Mouse (Mus musculus): ENCODE measurements around the gene Rbfox1. TPM values are rescaled to one million over a fixed set of nuclear protein-coding genes. Genes with fewer than 3 reads are reported as not detected.

Gene Rbfox1
- polyA plus RNA-seq, 1 experiment from 2014 or later: 1.6 TPM

GRCm38 (mm10) chr16:6331400-6331939 is 446.3 kb downstream of the Rbfox1 start:
- H3K4me2 ChIP-seq (ENCODE audit: low read depth, low read length): no peak overlapping the region
- no peaks in the 10 kb centered on the region for H3K27me3 ChIP-seq (ENCODE audit: control insufficient read depth, insufficient read depth, low read depth, low read length)
- no peak overlapping the region for H3K27ac ChIP-seq (ENCODE audit: low read length)
- no peaks in the 10 kb centered on the region for H3K9me3 ChIP-seq (ENCODE audit: control insufficient read depth, low read length)
- WGBS: 57% methylated on average over 10 of the region's 10 CpGs
- H3K4me3 ChIP-seq (ENCODE audit: low read length): no peak overlapping the region
- H3K9ac ChIP-seq (ENCODE audit: low read length): no peak overlapping the region
- 0 out of 2 replicates have a peak, but pooled peaks have one; percentile 43 for ATAC-seq (ENCODE audit: low read depth)
- no peaks in the 10 kb centered on the region for H3K4me1 ChIP-seq (replicated peaks; ENCODE audit: control insufficient read depth, insufficient read depth, low read length)
- H3K36me3 ChIP-seq (ENCODE audit: control insufficient read depth, insufficient read depth, low read length): no peaks in the 10 kb centered on the region

- 56% methylated on average over 2 of the region's 2 CpGs for WGBS
- no peak overlapping the region for H3K27ac ChIP-seq (ENCODE audit: low read length)
- no peaks in the 10 kb centered on the region for H3K9me3 ChIP-seq (ENCODE audit: control insufficient read depth, low read length)
Observed at GRCm38 (mm10) chr16:6333273-6333672, 448.1 kb downstream of the Rbfox1 start.

GRCm38 (mm10) chr16:6348103-6348502 is 462.9 kb downstream of the Rbfox1 start:
- 31% methylated on average over 9 of the region's 9 CpGs for WGBS
- H3K4me2 ChIP-seq (ENCODE audit: low read depth, low read length): no peak overlapping the region
- no peaks in the 10 kb centered on the region; the same call in 1 of the 2 replicates for H3K4me1 ChIP-seq (replicated peaks; ENCODE audit: control insufficient read depth, insufficient read depth, low read length)
- H3K27ac ChIP-seq (ENCODE audit: low read length): no peak overlapping the region
- peaks cover 25% of the 10 kb centered on the region for H3K27me3 ChIP-seq (ENCODE audit: control insufficient read depth, insufficient read depth, low read depth, low read length)
- no peak overlapping the region for H3K9ac ChIP-seq (ENCODE audit: low read length)
- no peaks in the 10 kb centered on the region for H3K36me3 ChIP-seq (ENCODE audit: control insufficient read depth, insufficient read depth, low read length)
- H3K9me3 ChIP-seq (ENCODE audit: control insufficient read depth, low read length): no peaks in the 10 kb centered on the region
- H3K4me3 ChIP-seq (ENCODE audit: low read length): no peak overlapping the region
- ATAC-seq (ENCODE audit: low read depth): no peak

More at GRCm38 (mm10) chr16:6333273-6333672, 448.1 kb downstream of the Rbfox1 start:
- Histone ChIP-seq H3K4me3 (ENCODE audit: low read length) (no peak overlapping the region), H3K27me3 (ENCODE audit: control insufficient read depth, insufficient read depth, low read depth, low read length) (no peaks in the 10 kb centered on the region), H3K4me2 (ENCODE audit: low read depth, low read length) (no peak overlapping the region), H3K4me1 (replicated peaks; ENCODE audit: control insufficient read depth, insufficient read depth, low read length) (no peaks in the 10 kb centered on the region), H3K36me3 (ENCODE audit: control insufficient read depth, insufficient read depth, low read length) (no peaks in the 10 kb centered on the region), H3K9ac (ENCODE audit: low read length) (no peak overlapping the region)
- ATAC-seq (ENCODE audit: low read depth): no peak

GRCm38 (mm10) chr16:6348581-6349241 is 463.6 kb downstream of the Rbfox1 start:
- Histone ChIP-seq H3K36me3 (ENCODE audit: control insufficient read depth, insufficient read depth, low read length) (no peaks in the 10 kb centered on the region), H3K9me3 (ENCODE audit: control insufficient read depth, low read length) (no peaks in the 10 kb centered on the region), H3K4me2 (ENCODE audit: low read depth, low read length) (peak overlapping the region; percentile 54), H3K27me3 (ENCODE audit: control insufficient read depth, insufficient read depth, low read depth, low read length) (peaks cover 25% of the 10 kb centered on the region), H3K9ac (ENCODE audit: low read length) (no peak overlapping the region), H3K27ac (ENCODE audit: low read length) (no peak overlapping the region), H3K4me1 (replicated peaks; ENCODE audit: control insufficient read depth, insufficient read depth, low read length) (no peaks in the 10 kb centered on the region; the same call in 1 of the 2 replicates), H3K4me3 (ENCODE audit: low read length) (peak overlapping the region; percentile 34)
- peak; percentile 71 for ATAC-seq (ENCODE audit: low read depth)
- 0% methylated on average over 40 of the region's 41 CpGs for WGBS

DNA sequence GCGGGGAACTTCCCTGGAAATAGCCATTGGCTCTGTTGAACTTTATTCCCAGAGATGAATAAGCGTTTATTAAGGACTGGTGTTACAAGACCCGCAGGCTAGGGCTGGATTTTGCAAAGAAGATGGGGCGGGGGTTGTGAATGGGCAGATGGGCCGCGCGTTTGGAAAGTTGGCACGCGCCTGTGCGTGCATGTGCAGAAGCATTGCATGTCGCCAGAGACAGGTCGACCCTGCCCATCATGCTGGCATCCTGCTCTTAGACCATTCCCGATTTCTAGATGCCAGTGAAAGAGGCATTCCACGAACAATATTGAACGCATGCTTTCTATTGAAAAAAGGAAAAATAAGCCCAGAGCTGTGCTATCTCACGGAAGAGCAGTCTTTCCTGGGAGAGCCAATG is 464.2 kb downstream of the Rbfox1 start:
- H3K9me3 ChIP-seq (ENCODE audit: control insufficient read depth, low read length): no peaks in the 10 kb centered on the region
- H3K9ac ChIP-seq (ENCODE audit: low read length): no peak overlapping the region
- WGBS: 31% methylated on average over 16 of the region's 16 CpGs

GRCm38 (mm10) chr16:6350256-6350655 is 465.1 kb downstream of the Rbfox1 start:
- H3K27ac ChIP-seq (ENCODE audit: low read length): no peak overlapping the region
- ATAC-seq (ENCODE audit: low read depth): no peak
- no peak overlapping the region for H3K4me3 ChIP-seq (ENCODE audit: low read length)
- no peaks in the 10 kb centered on the region for H3K9me3 ChIP-seq (ENCODE audit: control insufficient read depth, low read length)
- WGBS: 81% methylated on average over 11 of the region's 11 CpGs
- H3K36me3 ChIP-seq (ENCODE audit: control insufficient read depth, insufficient read depth, low read length): no peaks in the 10 kb centered on the region
- H3K27me3 ChIP-seq (ENCODE audit: control insufficient read depth, insufficient read depth, low read depth, low read length): peaks cover 25% of the 10 kb centered on the region
- H3K9ac ChIP-seq (ENCODE audit: low read length): no peak overlapping the region
- no peak overlapping the region for H3K4me2 ChIP-seq (ENCODE audit: low read depth, low read length)
- no peaks in the 10 kb centered on the region; the same call in 1 of the 2 replicates for H3K4me1 ChIP-seq (replicated peaks; ENCODE audit: control insufficient read depth, insufficient read depth, low read length)

More for the DNA sequence above, 464.2 kb downstream of the Rbfox1 start:
- no peak for ATAC-seq (ENCODE audit: low read depth)
- Histone ChIP-seq H3K4me1 (replicated peaks; ENCODE audit: control insufficient read depth, insufficient read depth, low read length) (no peaks in the 10 kb centered on the region; the same call in 1 of the 2 replicates), H3K27ac (ENCODE audit: low read length) (no peak overlapping the region), H3K4me3 (ENCODE audit: low read length) (peak overlapping the region; percentile 34), H3K36me3 (ENCODE audit: control insufficient read depth, insufficient read depth, low read length) (no peaks in the 10 kb centered on the region), H3K27me3 (ENCODE audit: control insufficient read depth, insufficient read depth, low read depth, low read length) (peaks cover 25% of the 10 kb centered on the region), H3K4me2 (ENCODE audit: low read depth, low read length) (peak overlapping the region; percentile 54)

DNA sequence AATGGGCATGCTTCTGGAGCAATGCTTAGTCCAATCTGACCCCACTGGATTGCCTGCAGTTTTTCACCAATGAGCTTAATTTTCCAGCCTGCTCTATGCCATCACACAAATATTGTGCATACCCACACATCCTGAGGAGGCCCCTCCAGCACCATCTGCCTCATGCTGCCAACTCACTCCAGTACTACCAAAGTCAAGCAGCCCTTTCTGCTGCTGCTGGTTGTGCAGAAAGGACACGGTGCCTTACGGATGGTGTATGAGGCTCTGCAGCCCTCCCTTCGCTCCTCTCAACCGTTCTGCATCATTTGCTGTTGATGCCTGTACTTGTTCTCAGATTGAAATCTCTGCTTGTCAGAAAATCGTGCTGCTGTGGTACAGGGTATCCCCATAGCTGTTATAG is 468.0 kb downstream of the Rbfox1 start:
- Histone ChIP-seq H3K27ac (ENCODE audit: low read length) (no peak overlapping the region), H3K36me3 (ENCODE audit: control insufficient read depth, insufficient read depth, low read length) (no peaks in the 10 kb centered on the region), H3K4me2 (ENCODE audit: low read depth, low read length) (no peak overlapping the region), H3K9me3 (ENCODE audit: control insufficient read depth, low read length) (no peaks in the 10 kb centered on the region), H3K9ac (ENCODE audit: low read length) (no peak overlapping the region), H3K4me1 (replicated peaks; ENCODE audit: control insufficient read depth, insufficient read depth, low read length) (no peaks in the 10 kb centered on the region; the same call in 1 of the 2 replicates), H3K4me3 (ENCODE audit: low read length) (no peak overlapping the region), H3K27me3 (ENCODE audit: control insufficient read depth, insufficient read depth, low read depth, low read length) (peaks cover 20% of the 10 kb centered on the region)
- WGBS: 74% methylated on average over 5 of the region's 5 CpGs
- ATAC-seq (ENCODE audit: low read depth): no peak

GRCm38 (mm10) chr16:6356931-6357330 is 471.8 kb downstream of the Rbfox1 start:
- no peak for ATAC-seq (ENCODE audit: low read depth)
- H3K27ac ChIP-seq (ENCODE audit: low read length): no peak overlapping the region
- H3K4me1 ChIP-seq (replicated peaks; ENCODE audit: control insufficient read depth, insufficient read depth, low read length): no peaks in the 10 kb centered on the region
- H3K9ac ChIP-seq (ENCODE audit: low read length): no peak overlapping the region
- no peaks in the 10 kb centered on the region for H3K27me3 ChIP-seq (ENCODE audit: control insufficient read depth, insufficient read depth, low read depth, low read length)
- no peak overlapping the region for H3K4me3 ChIP-seq (ENCODE audit: low read length)
- 52% methylated on average over 3 of the region's 3 CpGs for WGBS
- H3K4me2 ChIP-seq (ENCODE audit: low read depth, low read length): no peak overlapping the region
- H3K36me3 ChIP-seq (ENCODE audit: control insufficient read depth, insufficient read depth, low read length): no peaks in the 10 kb centered on the region
- H3K9me3 ChIP-seq (ENCODE audit: control insufficient read depth, low read length): no peaks in the 10 kb centered on the region

- Histone ChIP-seq H3K9me3 (ENCODE audit: control insufficient read depth, low read length) (no peaks in the 10 kb centered on the region), H3K36me3 (ENCODE audit: control insufficient read depth, insufficient read depth, low read length) (no peaks in the 10 kb centered on the region), H3K27me3 (ENCODE audit: control insufficient read depth, insufficient read depth, low read depth, low read length) (no peaks in the 10 kb centered on the region), H3K4me2 (ENCODE audit: low read depth, low read length) (no peak overlapping the region), H3K4me1 (replicated peaks; ENCODE audit: control insufficient read depth, insufficient read depth, low read length) (no peaks in the 10 kb centered on the region), H3K9ac (ENCODE audit: low read length) (no peak overlapping the region), H3K27ac (ENCODE audit: low read length) (no peak overlapping the region), H3K4me3 (ENCODE audit: low read length) (no peak overlapping the region)
- WGBS: 82% methylated on average over 2 of the region's 2 CpGs
- no peak for ATAC-seq (ENCODE audit: low read depth)
Observed at GRCm38 (mm10) chr16:6365793-6366192, 480.6 kb downstream of the Rbfox1 start.

All from lung, embryonic 16.5 days (tissue).